Mouse (Mus musculus) forebrain, postnatal 0 days (tissue): Measurements from ENCODE around the gene Tcf7l2. TPM values are rescaled to one million over a fixed set of nuclear protein-coding genes. Genes with fewer than 3 reads are reported as not detected.

Source experiments
- ATAC-seq: fragments of 200-750 bp; cut with Nextera tagmentation; 2 replicates; pipeline ENCODE4 v1.8.0; 2017; ENCODE audit warnings: mild to moderate bottlenecking, moderate library complexity
- DNase-seq: peaks from one replicate; pipeline ENCODE4 v3.0.0-alpha.2; 2015
- H3K27ac ChIP-seq: fragments of 300-500 bp; sonication (generic); 2 replicates; pipeline ENCODE4 v1.5.1; 2014; ENCODE audit warnings: low read depth, mild to moderate bottlenecking, antibody characterized with exemption, low read length, moderate library complexity, mixed read lengths
- H3K27me3 ChIP-seq: fragments of 300-500 bp; sonication (generic); 2 replicates; pipeline ENCODE4 v1.6.1; 2014; ENCODE audit warnings: mild to moderate bottlenecking, low read length, mixed read lengths; ENCODE audit not compliant: insufficient read depth
- H3K36me3 ChIP-seq: fragments of 300-500 bp; sonication (generic); 2 replicates; pipeline ENCODE4 v1.6.1; 2014; ENCODE audit warnings: mild to moderate bottlenecking, moderate library complexity; ENCODE audit not compliant: insufficient read depth
- H3K4me1 ChIP-seq: fragments of 300-500 bp; sonication (generic); 2 replicates; pipeline ENCODE4 v1.6.1; 2014; ENCODE audit warnings: antibody characterized with exemption; ENCODE audit not compliant: insufficient read depth
- H3K4me2 ChIP-seq: fragments of 300-500 bp; sonication (generic); 2 replicates; pipeline ENCODE4 v1.6.1; 2014; ENCODE audit warnings: low read depth, mild to moderate bottlenecking, moderate library complexity
- H3K4me3 ChIP-seq: fragments of 300-500 bp; sonication (generic); 2 replicates; pipeline ENCODE4 v1.5.1; 2014; ENCODE audit warnings: low read depth, low read length, mixed read lengths
- H3K9ac ChIP-seq: fragments of 300-500 bp; sonication (generic); 2 replicates; pipeline ENCODE4 v1.6.1; 2014; ENCODE audit warnings: mild to moderate bottlenecking
- H3K9me3 ChIP-seq: fragments of 300-500 bp; sonication (generic); 2 replicates; pipeline ENCODE4 v1.6.1; 2016; ENCODE audit warnings: low read length
- CTCF ChIP-seq: sonication (generic); IDR thresholded peaks from 2 replicates; pipeline ENCODE4 v1.5.1; 2016; ENCODE audit warnings: antibody characterized with exemption, control low read depth, low read depth
- WGBS: fragments of 180-500 bp; shearing (Covaris S2); extraction: QIAGEN DNeasy Blood & Tissue Kit; methylation state at CpG from one replicate; pipeline ENCODE4 v1.1.7; 2014; 5-methylcytosine and 5-hydroxymethylcytosine counted together
- polyA plus RNA-seq: library from polyadenylated mRNA; unstranded; fragments of >200 nt; fragmentation: Nextera tagmentation; extraction: Ambion mirVana; gene quantifications from 2 replicates; pipeline ENCODE4 v1.2.1, GENCODE M21; 2015
- total RNA-seq: library from RNA; depleted of rRNA; stranded (reverse); fragments of >200 nt; gene quantifications from 2 replicates; pipeline ENCODE4 v1.2.3, GENCODE M21; 2014

Gene Tcf7l2
- total and polyA plus RNA-seq, 2 experiments from 2014 or later, result 17.7 to 282 TPM

- Histone ChIP-seq H3K4me1 (no peaks in the 10 kb centered on the region), H3K4me3 (no peak overlapping the region), H3K9me3 (no peaks in the 10 kb centered on the region), H3K27me3 (no peaks in the 10 kb centered on the region), H3K4me2 (no peak overlapping the region), H3K36me3 (no peaks in the 10 kb centered on the region), H3K9ac (no peak overlapping the region), H3K27ac (no peak overlapping the region)
- ATAC-seq (no peak), DNase-seq (no peak)
- TF ChIP-seq CTCF, result no peak
- 61% methylated on average over 3 of the region's 3 CpGs for WGBS
Measured at GRCm38 (mm10) chr19:55797834-55798233, 56.2 kb downstream of the Tcf7l2 start.

- ATAC-seq (no peak), DNase-seq (no peak)
- no peaks in the 10 kb centered on the region for H3K27me3 ChIP-seq
- TF ChIP-seq CTCF, result no peak
- H3K4me3 ChIP-seq, result no peak overlapping the region
- H3K27ac ChIP-seq, result no peak overlapping the region
- no peaks in the 10 kb centered on the region for H3K9me3 ChIP-seq
- H3K36me3 ChIP-seq, result no peaks in the 10 kb centered on the region
- H3K9ac ChIP-seq, result no peak overlapping the region
- H3K4me2 ChIP-seq, result no peak overlapping the region
- H3K4me1 ChIP-seq, result no peaks in the 10 kb centered on the region
Measured at GRCm38 (mm10) chr19:55799411-55799810, 57.8 kb downstream of the Tcf7l2 start.

- no peaks in the 10 kb centered on the region for H3K27me3 ChIP-seq
- H3K4me2 ChIP-seq, result no peak overlapping the region
- no peaks in the 10 kb centered on the region for H3K4me1 ChIP-seq
- H3K9me3 ChIP-seq, result no peaks in the 10 kb centered on the region
- TF ChIP-seq CTCF, result no peak
- H3K9ac ChIP-seq, result no peak overlapping the region
- ATAC-seq (no peak), DNase-seq (no peak)
- H3K36me3 ChIP-seq, result no peaks in the 10 kb centered on the region
- no peak overlapping the region for H3K4me3 ChIP-seq
- no peak overlapping the region for H3K27ac ChIP-seq
- 93% methylated on average over 4 of the region's 4 CpGs for WGBS
Measured at GRCm38 (mm10) chr19:55800059-55800458, 58.4 kb downstream of the Tcf7l2 start.

DNA sequence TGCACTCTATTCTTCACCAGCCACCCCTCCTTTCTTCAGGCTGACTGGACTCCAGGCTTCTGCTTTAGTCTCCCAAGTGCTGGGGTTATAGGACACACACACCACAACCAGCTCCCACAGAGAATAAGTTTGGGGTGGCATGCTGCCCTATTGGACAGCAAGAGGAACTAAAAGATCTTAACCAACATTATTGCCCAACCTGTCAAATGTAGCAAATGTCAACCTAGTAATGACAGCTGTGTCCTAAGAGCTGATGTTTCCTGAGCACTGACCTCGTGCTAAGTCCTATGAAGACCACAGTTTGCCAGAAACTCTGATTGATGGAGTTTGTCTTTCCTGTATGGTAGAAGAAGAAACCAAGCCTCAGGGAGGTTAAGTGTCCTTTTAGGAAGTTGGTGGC is 61.5 kb downstream of the Tcf7l2 start:
- no peaks in the 10 kb centered on the region for H3K36me3 ChIP-seq
- DNase-seq (no peak), ATAC-seq (no peak)
- no peak overlapping the region for H3K9ac ChIP-seq
- H3K27me3 ChIP-seq, result no peaks in the 10 kb centered on the region
- no peaks in the 10 kb centered on the region for H3K4me1 ChIP-seq
- WGBS, result 88% methylated on average over 1 of the region's 1 CpGs
- H3K4me3 ChIP-seq, result no peak overlapping the region
- no peak for TF ChIP-seq CTCF
- no peak overlapping the region for H3K27ac ChIP-seq
- H3K4me2 ChIP-seq, result no peak overlapping the region
- no peaks in the 10 kb centered on the region for H3K9me3 ChIP-seq

DNA sequence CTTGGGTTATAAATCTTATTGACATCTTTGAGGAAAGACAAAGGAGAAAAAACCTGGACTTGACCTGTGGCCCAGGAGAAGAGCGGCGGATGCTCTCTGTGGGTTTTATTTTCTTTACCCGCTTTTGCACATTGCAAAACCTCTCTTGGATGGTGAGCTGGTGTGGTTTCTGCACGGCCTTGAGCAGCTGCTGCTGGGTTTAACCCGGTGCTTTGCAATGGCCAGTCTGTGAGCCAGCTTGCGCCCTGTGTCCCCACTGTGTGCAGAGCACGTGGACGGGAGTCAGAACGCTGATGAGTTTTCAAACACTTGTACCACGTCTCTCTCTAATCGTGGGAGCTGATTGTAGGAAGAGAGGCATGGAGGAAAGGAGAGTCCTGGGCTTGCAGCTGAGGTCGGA is 62.2 kb downstream of the Tcf7l2 start:
- no peaks in the 10 kb centered on the region for H3K9me3 ChIP-seq
- H3K9ac ChIP-seq, result no peak overlapping the region
- no peak for DNase-seq
- no peaks in the 10 kb centered on the region for H3K27me3 ChIP-seq
- ATAC-seq, result no peak
- H3K4me3 ChIP-seq, result no peak overlapping the region
- no peak overlapping the region for H3K4me2 ChIP-seq
- H3K27ac ChIP-seq, result no peak overlapping the region
- no peaks in the 10 kb centered on the region for H3K36me3 ChIP-seq
- WGBS, result 88% methylated on average over 12 of the region's 12 CpGs
- H3K4me1 ChIP-seq, result no peaks in the 10 kb centered on the region
- TF ChIP-seq CTCF, result no peak

GRCm38 (mm10) chr19:55804795-55805194 is 63.2 kb downstream of the Tcf7l2 start:
- no peak overlapping the region for H3K27ac ChIP-seq
- H3K9me3 ChIP-seq, result no peaks in the 10 kb centered on the region
- WGBS, result 82% methylated on average over 7 of the region's 7 CpGs
- ATAC-seq (no peak), DNase-seq (no peak)
- H3K9ac ChIP-seq, result no peak overlapping the region
- TF ChIP-seq CTCF, result no peak
- no peak overlapping the region for H3K4me2 ChIP-seq
- no peaks in the 10 kb centered on the region for H3K27me3 ChIP-seq
- no peaks in the 10 kb centered on the region for H3K4me1 ChIP-seq
- no peaks in the 10 kb centered on the region for H3K36me3 ChIP-seq
- no peak overlapping the region for H3K4me3 ChIP-seq

DNA sequence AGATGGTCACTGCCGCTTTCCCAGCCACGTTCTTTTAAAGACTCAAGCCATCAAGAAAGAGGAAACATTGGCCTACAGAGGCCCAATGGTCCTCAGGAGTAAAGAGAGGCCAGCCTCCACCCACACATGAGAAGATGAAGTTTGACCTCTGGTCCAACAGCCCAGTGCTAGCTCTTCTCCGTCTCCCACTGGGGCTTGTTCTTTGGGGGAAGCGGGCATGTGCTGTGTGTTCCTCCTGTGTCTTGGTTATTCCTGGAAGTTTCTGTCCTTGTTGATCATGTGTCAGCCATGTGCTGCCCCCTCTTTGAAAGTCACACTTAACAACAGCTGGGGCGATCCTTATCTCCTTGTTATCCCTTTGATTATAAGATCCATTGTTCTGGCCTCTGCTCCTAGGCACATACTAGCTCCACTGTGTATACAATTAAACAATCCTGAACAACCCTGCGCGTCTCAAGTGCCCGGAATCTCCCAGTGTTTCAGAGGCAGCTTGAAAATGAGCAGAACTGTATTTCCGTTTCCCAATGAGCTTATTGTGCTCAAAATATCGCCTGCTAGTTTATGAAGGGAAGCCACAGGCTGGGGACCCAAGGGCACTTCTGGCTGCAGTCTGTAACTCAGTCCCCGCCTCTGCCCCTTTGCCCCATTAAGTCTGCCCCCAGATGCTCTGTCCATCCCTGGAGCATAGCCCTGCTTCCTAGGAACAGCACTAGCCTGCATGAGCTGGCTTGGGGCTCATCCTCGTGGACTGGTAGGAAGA is 65.0 kb downstream of the Tcf7l2 start:
- ATAC-seq, result no peak
- no peak overlapping the region for H3K27ac ChIP-seq
- H3K27me3 ChIP-seq, result no peaks in the 10 kb centered on the region
- no peak for DNase-seq
- WGBS, result 62% methylated on average over 12 of the region's 12 CpGs
- no peaks in the 10 kb centered on the region for H3K36me3 ChIP-seq
- no peaks in the 10 kb centered on the region for H3K9me3 ChIP-seq
- H3K4me2 ChIP-seq, result no peak overlapping the region
- no peak overlapping the region for H3K9ac ChIP-seq
- no peak overlapping the region for H3K4me3 ChIP-seq
- no peaks in the 10 kb centered on the region for H3K4me1 ChIP-seq
- TF ChIP-seq CTCF, result no peak
